In the genomic region with DNA sequence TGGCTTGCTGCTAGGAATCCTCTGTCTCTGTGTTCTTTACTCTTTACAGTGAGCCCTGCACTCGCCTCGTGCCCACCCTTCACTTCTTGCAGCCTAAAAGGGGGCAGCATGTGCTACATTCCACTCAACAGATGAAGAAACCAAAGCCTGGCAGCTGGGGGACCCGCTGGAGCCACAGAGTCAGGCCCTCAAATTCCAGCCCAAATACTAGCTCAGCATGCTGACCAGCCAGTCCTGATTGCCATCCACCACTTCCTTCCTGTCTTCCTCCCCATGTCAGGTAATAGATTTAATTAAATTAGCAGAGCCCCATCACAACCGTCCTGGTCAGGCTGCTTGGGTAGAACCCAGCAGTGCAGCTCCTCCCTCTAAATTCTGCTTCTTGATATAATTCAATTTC, we compare ENCODE assay signal across 13 mouse cellular contexts. TPM values are rescaled to one million over a fixed set of nuclear protein-coding genes. Genes with fewer than 3 reads are reported as not detected.
DNase-seq lines count a peak whose midpoint lies in the region; ATAC-seq and TF ChIP-seq lines count a peak whose summit lies in the region.
"Had no signal": no experiment of that assay in that cellular context is flagged by ENCODE, and none has a peak within 500 bp of the region (broad histone marks: within the 10 kb centered on the region; RNA-seq: fewer than 3 reads in every experiment).

No protein-coding gene starts in this region.

- H3K4me2 ChIP-seq in midbrain, embryonic 11.5 days, result no peak overlapping the region
- no peak overlapping the region for H3K4me2 ChIP-seq in midbrain, embryonic 14.5 days (ENCODE audit: low read length)
- H3K4me2 ChIP-seq in hindbrain, embryonic 15.5 days, result peak overlapping the region; percentile 15; the same call in 1 of the 2 replicates
- H3K4me2 ChIP-seq in neural tube, embryonic 13.5 days, result peak overlapping the region; percentile 81

- no peak for TF ChIP-seq POLR2A in lung, adult 2 months (IDR thresholded peaks at IDR 0.05; ENCODE audit: borderline replicate concordance, extremely low read depth, low read depth, low read length)

- H3K27ac ChIP-seq in heart, embryonic 10.5 days, result peak overlapping the region; percentile 86; the same call in 1 of the 2 replicates
- H3K27ac ChIP-seq in midbrain, embryonic 11.5 days (ENCODE audit: low read depth, low read length), result peak overlapping the region; percentile 2; the same call in 1 of the 2 replicates
- no peak overlapping the region for H3K27ac ChIP-seq in midbrain, embryonic 14.5 days (replicated peaks; ENCODE audit: low read depth, low read length)
- H3K27ac ChIP-seq in hindbrain, embryonic 15.5 days (replicated peaks), result peak overlapping the region; percentile 34; the same call in 1 of the 2 replicates
- H3K27ac ChIP-seq in neural tube, embryonic 13.5 days (replicated peaks), result peak overlapping the region; percentile 74

- H3K4me3 ChIP-seq in heart, embryonic 10.5 days, result no peak overlapping the region
- no peak overlapping the region for H3K4me3 ChIP-seq in midbrain, embryonic 11.5 days (ENCODE audit: low read depth, low read length)
- no peak overlapping the region for H3K4me3 ChIP-seq in midbrain, embryonic 14.5 days (replicated peaks; ENCODE audit: low read depth, low read length)
- no peak overlapping the region for H3K4me3 ChIP-seq in hindbrain, embryonic 15.5 days
- H3K4me3 ChIP-seq in neural tube, embryonic 13.5 days, result peak overlapping the region; percentile 3; the same call in 1 of the 2 replicates
- no peak overlapping the region for H3K4me3 ChIP-seq in lung, adult 2 months (replicated peaks; ENCODE audit: extremely low read depth, low read depth, low read length)
- H3K4me3 ChIP-seq: erythroblast, embryonic 14.5 days had no signal

- no peaks in the 10 kb centered on the region for H3K36me3 ChIP-seq in heart, embryonic 10.5 days
- no peaks in the 10 kb centered on the region for H3K36me3 ChIP-seq in midbrain, embryonic 11.5 days (ENCODE audit: control insufficient read depth, insufficient read depth, low read length)
- no peaks in the 10 kb centered on the region for H3K36me3 ChIP-seq in midbrain, embryonic 14.5 days (ENCODE audit: control insufficient read depth, insufficient read depth, low read length)
- H3K36me3 ChIP-seq in hindbrain, embryonic 15.5 days, result no peaks in the 10 kb centered on the region
- H3K36me3 ChIP-seq in neural tube, embryonic 13.5 days, result no peaks in the 10 kb centered on the region

- no peaks in the 10 kb centered on the region for H3K9me3 ChIP-seq in heart, embryonic 10.5 days
- H3K9me3 ChIP-seq in midbrain, embryonic 11.5 days (ENCODE audit: control insufficient read depth, low read length), result no peaks in the 10 kb centered on the region
- H3K9me3 ChIP-seq in midbrain, embryonic 14.5 days (ENCODE audit: control insufficient read depth, low read length), result no peaks in the 10 kb centered on the region
- H3K9me3 ChIP-seq in hindbrain, embryonic 15.5 days, result no peaks in the 10 kb centered on the region
- no peaks in the 10 kb centered on the region for H3K9me3 ChIP-seq in neural tube, embryonic 13.5 days

- no peaks in the 10 kb centered on the region; the same call in 1 of the 2 replicates for H3K27me3 ChIP-seq in heart, embryonic 10.5 days (ENCODE audit: insufficient read depth, poor library complexity, severe bottlenecking)
- H3K27me3 ChIP-seq in midbrain, embryonic 11.5 days (ENCODE audit: control insufficient read depth, insufficient read depth, low read length), result no peaks in the 10 kb centered on the region
- H3K27me3 ChIP-seq in midbrain, embryonic 14.5 days (ENCODE audit: control insufficient read depth, insufficient read depth, low read length), result no peaks in the 10 kb centered on the region
- H3K27me3 ChIP-seq in hindbrain, embryonic 15.5 days, result no peaks in the 10 kb centered on the region
- H3K27me3 ChIP-seq in neural tube, embryonic 13.5 days, result no peaks in the 10 kb centered on the region

- peaks cover 76% of the 10 kb centered on the region for H3K4me1 ChIP-seq in heart, embryonic 10.5 days
- H3K4me1 ChIP-seq in midbrain, embryonic 11.5 days (ENCODE audit: control insufficient read depth, insufficient read depth, low read length), result peaks cover 45% of the 10 kb centered on the region
- H3K4me1 ChIP-seq in midbrain, embryonic 14.5 days (ENCODE audit: control insufficient read depth, insufficient read depth, low read length), result peaks cover 56% of the 10 kb centered on the region
- peaks cover 69% of the 10 kb centered on the region for H3K4me1 ChIP-seq in hindbrain, embryonic 15.5 days (replicated peaks)
- peaks cover 72% of the 10 kb centered on the region for H3K4me1 ChIP-seq in neural tube, embryonic 13.5 days (replicated peaks)
- peaks cover 7% of the 10 kb centered on the region for H3K4me1 ChIP-seq in lung, adult 2 months (ENCODE audit: control insufficient read depth, insufficient read depth, low read length)

- TF ChIP-seq CTCF in lung, adult 2 months (IDR thresholded peaks at IDR 0.05; ENCODE audit: insufficient read depth, low read length), result no peak

- 27% methylated on average over 4 of the region's 4 CpGs for WGBS in heart, embryonic 10.5 days
- WGBS in midbrain, embryonic 11.5 days, result 20% methylated on average over 4 of the region's 4 CpGs
- 18% methylated on average over 4 of the region's 4 CpGs for WGBS in midbrain, embryonic 14.5 days
- 21% methylated on average over 4 of the region's 4 CpGs for WGBS in hindbrain, embryonic 15.5 days
- 16% methylated on average over 4 of the region's 4 CpGs for WGBS in neural tube, embryonic 13.5 days
- 40% methylated on average over 4 of the region's 4 CpGs for WGBS in lung, adult 2 months

- H3K9ac ChIP-seq in midbrain, embryonic 11.5 days (ENCODE audit: low read length), result peak overlapping the region; percentile 14; the same call in 1 of the 2 replicates
- no peak overlapping the region for H3K9ac ChIP-seq in midbrain, embryonic 14.5 days (replicated peaks; ENCODE audit: low read length)
- no peak overlapping the region for H3K9ac ChIP-seq in hindbrain, embryonic 15.5 days
- peak overlapping the region; percentile 53 for H3K9ac ChIP-seq in neural tube, embryonic 13.5 days

- ATAC-seq in midbrain, embryonic 11.5 days (ENCODE audit: low FRiP score), result no peak
- ATAC-seq in midbrain, embryonic 14.5 days (ENCODE audit: low FRiP score, low TSS enrichment), result no peak
- ATAC-seq in hindbrain, embryonic 15.5 days (ENCODE audit: low FRiP score, low read depth), result no peak
- ATAC-seq in neural tube, embryonic 13.5 days (ENCODE audit: low read depth), result no peak
- ATAC-seq: CD4-positive, CD25-positive, alpha-beta regulatory T cell, adult 4 months had no signal

- DNase-seq in heart, embryonic 10.5 days (ENCODE audit: low spot score), result no peak
- DNase-seq in heart, adult 8-10 months (ENCODE audit: low spot score), result no peak
- no peak for DNase-seq in midbrain, embryonic 11.5 days (ENCODE audit: low spot score, missing footprints)
- DNase-seq in midbrain, embryonic 14.5 days, result no peak
- DNase-seq in gastrocnemius, postnatal 4 days (ENCODE audit: low spot score in 2 of 2), result no peak
- DNase-seq in lung, adult 2 months, result no peak
- DNase-seq: cerebellum, postnatal 10 days; gastrocnemius, postnatal 14 days; kidney, postnatal 36 days had no signal

RNA-seq across cellular contexts. Expression of a gene that starts 5.1 kb away (rescaled TPM):
- 8.8 and 9.1 TPM in 2 replicates for polyA plus RNA-seq in heart, embryonic 10.5 days (2016; fragmentation: Nextera tagmentation; extraction: Ambion mirVana)
- total RNA-seq in heart, adult 8-10 months (2022), result 1 to 10 TPM; 8.3 to 10.0 (median 9.8) TPM
- 20.2 and 20.3 TPM in 2 replicates for polyA plus RNA-seq in midbrain, embryonic 11.5 days (2014; fragmentation: Nextera tagmentation; extraction: Ambion mirVana)
- 18.4 and 19.6 TPM in 2 replicates for polyA plus RNA-seq in midbrain, embryonic 14.5 days (2014; fragmentation: Nextera tagmentation; extraction: Ambion mirVana)
- 32.9 and 40.6 TPM in 2 replicates for polyA plus RNA-seq in hindbrain, embryonic 15.5 days (2015; fragmentation: Nextera tagmentation; extraction: Ambion mirVana)
- 59.2 and 65.0 TPM in 2 replicates for polyA plus RNA-seq in neural tube, embryonic 13.5 days (2015; fragmentation: Nextera tagmentation; extraction: Ambion mirVana)
- 10 to 100 TPM; 24.6 to 28.4 TPM for total RNA-seq in gastrocnemius, postnatal 4 days (2021)
- 32.2 and 37.2 TPM in 2 replicates for polyA plus RNA-seq in lung, adult 2 months (2012; rRNA removed)
- polyA plus RNA-seq: CD4-positive, CD25-positive, alpha-beta regulatory T cell, adult 4 months; erythroblast, embryonic 14.5 days had no signal

Comparison
In these comparisons a context has a peak if more than half of its experiments do, and no peak if none do; other contexts are left out.
1. H3K9ac ChIP-seq: peak in midbrain, embryonic 11.5 days (single experiment) and neural tube, embryonic 13.5 days (single experiment); none in midbrain, embryonic 14.5 days (single experiment) and hindbrain, embryonic 15.5 days (single experiment).
2. H3K4me2 ChIP-seq: peak in hindbrain, embryonic 15.5 days (single experiment) and neural tube, embryonic 13.5 days (single experiment); none in midbrain, embryonic 11.5 days (single experiment) and midbrain, embryonic 14.5 days (single experiment).